Mouse (Mus musculus) kidney, adult 11 months (tissue): ENCODE measurements at regions not wholly inside any gene's neighbourhood (a gene's known extent, or its start where the extent isn't known, plus 50 kb on each side); places are given as distances from the start of the nearest gene placed in this dataset.

Source experiments
- DNase-seq: peaks from one replicate; pipeline ENCODE4 v3.0.0; 2022

DNA sequence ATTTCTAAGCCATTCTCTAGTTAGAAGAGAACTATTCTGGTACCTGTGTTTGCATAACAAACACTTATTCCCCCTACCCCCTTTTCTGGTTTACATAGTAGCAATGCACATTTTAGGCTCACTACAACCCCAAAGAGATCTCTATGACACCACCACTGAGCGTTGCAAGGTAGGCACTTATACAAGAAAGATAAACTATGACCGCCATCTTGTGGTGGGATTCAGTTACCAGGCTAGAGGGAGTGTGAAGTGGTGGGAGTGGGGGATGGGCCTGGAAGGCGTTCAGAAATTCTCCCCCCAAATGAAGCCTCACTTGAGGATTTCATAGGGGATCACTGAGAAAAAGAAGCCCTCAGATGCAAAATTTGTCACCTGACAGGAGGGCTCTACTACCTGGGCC lies 64.4 kb upstream of the Fst start:
- DNase-seq = no peak

- no peak for DNase-seq
Measured at GRCm38 (mm10) chr13:114526856-114527255, 68.1 kb upstream of the Fst start.

GRCm38 (mm10) chr13:114530171-114530774 lies 71.5 kb upstream of the Fst start:
- DNase-seq = no peak

DNA sequence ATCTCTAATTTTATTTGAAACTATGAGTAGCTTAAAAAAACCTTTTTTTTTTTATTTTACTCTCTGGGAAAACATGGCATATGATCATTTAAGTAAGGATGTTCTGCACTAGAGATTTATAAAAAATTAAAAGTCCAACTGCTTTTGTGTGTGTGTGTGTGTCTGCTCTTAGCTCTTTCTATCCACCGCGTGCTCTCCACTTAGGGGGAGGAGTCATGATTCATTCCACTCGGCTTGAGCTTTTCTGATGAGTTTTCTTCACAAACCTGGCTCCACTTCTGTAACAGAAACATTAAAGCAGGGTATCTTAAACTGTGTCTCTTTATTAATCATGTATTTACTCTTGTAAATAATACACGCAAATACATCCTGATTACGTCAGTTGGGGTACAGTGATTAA lies 73.0 kb upstream of the Fst start:
- no peak for DNase-seq

GRCm38 (mm10) chr13:114532393-114533097 lies 73.8 kb upstream of the Fst start:
- no peak for DNase-seq

GRCm38 (mm10) chr13:114534591-114534990 lies 75.8 kb upstream of the Fst start:
- DNase-seq = no peak

- no peak for DNase-seq
Measured at GRCm38 (mm10) chr13:114535721-114536120, 77.0 kb upstream of the Fst start.

DNA sequence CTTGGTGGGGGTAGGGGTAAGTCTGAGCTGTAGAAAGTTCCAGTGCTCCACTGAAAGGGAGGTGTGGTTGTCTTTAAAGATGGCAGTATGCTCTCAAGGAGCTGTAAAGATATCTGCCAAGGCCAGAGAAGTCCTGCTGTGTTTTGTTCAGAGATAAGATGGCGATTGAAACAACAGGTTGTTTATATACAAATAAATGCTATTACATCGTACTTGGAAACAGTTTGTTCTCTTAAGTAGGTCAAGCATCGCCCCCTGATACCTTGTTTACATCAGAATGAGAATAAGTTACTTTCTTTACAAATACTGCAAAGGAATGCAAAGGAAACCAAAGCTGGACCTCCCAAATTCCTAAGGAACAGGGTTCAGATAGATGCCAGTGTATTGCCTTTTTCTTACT lies 113.0 kb upstream of the Fst start:
- DNase-seq = no peak

DNA sequence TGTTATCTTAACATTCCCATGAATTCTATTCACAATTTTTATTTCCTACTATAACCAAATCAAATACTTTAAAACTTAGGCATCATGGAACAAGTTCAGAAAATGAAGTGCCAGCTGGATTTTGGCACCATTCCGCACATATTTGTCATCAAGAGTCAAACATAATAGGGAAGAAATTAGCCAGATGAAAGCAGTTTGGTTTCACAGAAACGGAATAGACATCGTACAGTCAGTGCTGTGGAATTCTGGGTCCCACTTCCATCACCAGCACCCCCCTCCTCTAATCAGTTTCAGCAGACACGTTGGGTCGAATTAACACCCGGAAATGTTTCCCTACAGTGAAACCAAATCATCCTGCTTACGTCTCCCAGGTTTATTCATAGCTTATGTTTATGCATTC lies 125.8 kb upstream of the Fst start:
- DNase-seq = no peak

- peak; percentile 63 for DNase-seq
Measured at GRCm38 (mm10) chr13:114587621-114588020, 128.9 kb upstream of the Fst start.

DNA sequence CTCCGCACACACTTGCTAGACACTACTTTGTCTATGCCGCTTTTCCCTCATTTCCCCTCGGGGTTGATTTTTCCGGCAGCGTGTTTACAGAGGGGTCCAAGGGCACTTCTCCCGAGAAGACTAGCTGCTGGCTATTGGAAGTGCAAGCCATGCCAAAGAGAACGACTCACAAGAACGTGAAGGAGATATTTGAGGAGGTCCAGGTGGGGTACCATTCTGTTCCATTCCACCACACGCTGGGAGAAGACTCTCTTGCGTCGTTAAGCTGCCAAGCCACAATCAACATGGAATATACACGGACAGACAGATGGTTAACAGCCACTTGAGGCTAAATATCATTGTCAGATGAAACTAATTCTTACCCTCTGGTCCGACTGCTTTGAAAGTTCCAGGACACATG lies 144.6 kb upstream of the Fst start:
- no peak for DNase-seq

DNA sequence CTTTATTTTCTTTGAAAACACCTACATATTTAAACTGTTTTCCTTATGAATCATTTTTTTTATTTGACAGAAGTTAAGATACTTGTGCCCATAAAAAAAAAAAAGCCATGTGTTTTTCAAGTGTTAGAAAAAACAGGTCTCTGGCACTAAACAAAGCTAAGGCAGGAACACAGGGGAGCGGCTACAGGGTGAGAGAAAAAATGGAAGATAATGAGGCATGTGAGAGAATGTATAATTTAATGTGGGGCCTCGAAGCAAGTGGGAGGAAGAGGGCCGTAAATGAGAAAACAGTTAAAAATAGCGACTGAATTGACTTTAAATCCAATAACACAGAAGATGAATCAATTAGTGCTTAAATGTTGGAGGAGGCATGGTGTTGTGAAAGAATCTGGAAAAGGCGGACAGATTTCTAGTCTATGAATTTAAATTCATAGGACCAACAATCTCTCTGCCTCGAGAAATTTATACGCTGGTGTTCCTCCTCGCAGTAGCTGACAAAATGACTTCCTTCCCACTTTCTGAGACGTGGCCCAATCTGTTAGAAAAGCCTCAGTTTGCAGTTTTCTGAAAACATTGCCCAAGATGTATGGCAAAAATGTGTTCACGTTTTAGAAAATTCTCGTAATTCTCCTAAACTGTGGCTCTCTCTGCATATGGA lies 145.4 kb upstream of the Fst start:
- DNase-seq = no peak

- DNase-seq = no peak
Measured at GRCm38 (mm10) chr13:114613909-114614308, 155.2 kb upstream of the Fst start.

- DNase-seq = no peak
Measured at GRCm38 (mm10) chr13:114619416-114619815, 160.7 kb upstream of the Fst start.

DNA sequence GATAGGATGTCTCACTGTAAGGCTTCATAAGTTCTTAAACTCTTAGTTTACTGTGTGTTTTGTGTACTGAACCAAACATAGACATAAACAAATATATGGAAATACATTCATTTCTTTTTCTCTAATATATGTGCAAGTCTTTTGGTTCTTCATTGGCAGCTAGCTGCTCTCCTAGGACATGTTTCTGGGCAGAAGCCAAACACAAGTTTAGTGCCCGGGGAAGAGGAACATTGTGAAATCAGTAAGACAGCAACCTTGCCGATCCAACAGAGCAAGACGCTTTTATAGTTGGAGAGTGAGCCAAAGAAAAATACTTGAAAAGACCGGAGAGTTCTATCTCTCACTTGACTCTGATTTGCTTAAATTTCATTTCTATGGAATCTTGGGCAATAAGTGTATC lies 178.0 kb upstream of the Fst start:
- DNase-seq = peak; percentile 17

GRCm38 (mm10) chr13:114639531-114639930 lies 178.5 kb upstream of the Mocs2 start:
- DNase-seq = no peak

- no peak for DNase-seq
Measured at GRCm38 (mm10) chr13:114641688-114642390, 176.2 kb upstream of the Mocs2 start.

GRCm38 (mm10) chr13:114642901-114643491 lies 175.0 kb upstream of the Mocs2 start:
- no peak for DNase-seq

GRCm38 (mm10) chr13:114643521-114643920 lies 174.5 kb upstream of the Mocs2 start:
- DNase-seq = no peak

GRCm38 (mm10) chr13:114654267-114654666 lies 163.8 kb upstream of the Mocs2 start:
- DNase-seq = no peak

- no peak for DNase-seq
Measured at GRCm38 (mm10) chr13:114654953-114655586, 163.0 kb upstream of the Mocs2 start.

DNA sequence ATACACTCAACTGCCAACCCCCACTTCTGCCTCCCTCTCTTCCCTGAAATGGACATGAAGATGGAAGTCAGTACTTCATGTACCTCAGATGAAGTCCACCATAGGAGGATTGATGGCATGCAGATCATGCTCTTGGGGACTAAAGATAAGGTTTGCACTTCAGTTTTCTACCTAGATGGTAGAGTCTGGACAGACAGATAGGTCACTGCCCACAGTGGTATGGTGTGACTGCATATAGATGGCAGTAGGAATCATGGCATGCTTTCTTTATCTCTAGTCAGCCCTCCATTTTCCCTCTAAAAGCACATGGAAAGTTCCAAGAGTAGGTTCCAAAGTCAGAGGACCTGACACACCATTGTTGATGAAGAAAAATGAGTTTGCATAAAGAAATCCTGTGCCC lies 145.6 kb upstream of the Mocs2 start:
- DNase-seq = no peak
